Mouse (Mus musculus) embryonic stem cell, embryonic (primary cell): Measurements from ENCODE around the gene Ppil4.

Experiments
- CTCF ChIA-PET, 4 experiments: fragments of 300-600 bp in 2 of 4; fragments of 350-600 bp in 2 of 4; sonication (Branson Sonifier 250); formaldehyde crosslinking; loops; one replicate each; lab custom pipeline; 2022; ENCODE audit warnings: inconsistent platforms in 2 of 4; lab: Charles Lee
- POLR2A ChIA-PET, 4 experiments: fragments of 300-600 bp in 2 of 4; fragments of 350-600 bp in 2 of 4; sonication (Branson Sonifier 250); formaldehyde crosslinking; loops; one replicate each; lab custom pipeline; 2022; ENCODE audit warnings: antibody characterized with exemption in 4 of 4, inconsistent platforms in 1 of 4; lab: Charles Lee

The Ppil4 gene

DNA sequence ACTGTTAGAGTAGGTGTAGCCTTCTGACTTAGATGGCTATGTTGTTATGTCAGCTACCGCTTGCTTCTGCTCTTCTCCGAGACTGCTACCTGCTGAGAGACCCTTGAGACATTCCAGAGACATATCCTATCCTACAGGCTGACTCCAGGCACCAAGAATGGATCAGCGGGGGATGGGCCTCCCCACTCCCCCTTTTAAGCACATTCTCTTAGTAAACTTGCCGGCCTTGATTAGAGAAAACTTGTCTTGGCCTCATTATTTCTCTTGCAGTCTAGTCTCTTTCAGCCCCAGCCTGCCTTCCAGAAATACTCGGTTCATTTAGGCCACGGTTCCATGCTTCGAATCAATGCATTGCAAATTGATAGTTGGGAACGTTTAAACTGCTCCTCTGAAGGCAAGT is 77.1 kb downstream of the Ppil4 start:
- POLR2A ChIA-PET = no interaction called here
- CTCF ChIA-PET = interaction anchor here in 1 of 4 experiments (0.9 kb wide), 1 partner anchor 326 kb away, joined by 7 read pairs; no protein-coding TSS in a partner anchor

DNA sequence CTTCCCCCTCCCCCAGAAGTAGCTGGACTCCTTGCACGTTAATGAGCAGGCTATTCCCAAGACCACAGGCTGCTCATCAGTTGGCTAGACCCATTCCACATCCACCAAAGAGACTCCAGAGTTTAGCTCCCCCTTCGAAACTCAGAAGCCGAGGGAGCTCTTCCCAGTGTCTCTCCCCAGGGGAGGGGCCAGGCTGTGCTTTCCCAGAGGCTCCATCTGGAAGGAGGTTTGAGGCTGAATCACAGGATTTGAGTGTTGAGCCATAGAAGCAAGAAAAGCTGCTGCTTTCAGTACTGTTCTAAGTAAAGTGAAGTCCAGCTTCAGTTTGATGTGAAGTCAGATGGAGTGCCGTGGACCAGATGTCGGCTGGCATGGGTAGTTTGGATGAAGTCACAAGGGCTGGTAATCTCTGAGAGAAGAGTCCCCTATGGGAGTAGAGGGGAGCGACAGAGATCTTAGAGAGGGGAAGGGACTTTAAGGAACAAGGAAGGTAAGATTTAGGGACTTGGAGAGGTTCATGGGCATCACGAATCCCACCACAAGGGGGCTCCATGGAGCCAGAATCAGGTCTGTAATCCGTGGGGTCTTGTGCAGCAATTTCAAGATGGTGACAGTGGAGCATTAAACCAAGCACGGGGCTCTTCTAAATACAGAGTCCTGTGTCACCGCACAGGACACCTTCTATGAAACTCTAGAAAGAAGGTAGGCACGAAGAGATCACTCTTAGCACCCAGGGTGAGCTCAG is 78.1 kb downstream of the Ppil4 start:
- ChIA-PET CTCF (interaction anchor here in 3 of 4 experiments (0.8 to 1.2 kb wide), 6 partner anchors 37 to 371 kb away, joined by 3 to 7 read pairs (median 4); no protein-coding TSS in a partner anchor), POLR2A (interaction anchor here in 1 of 4 experiments (0.6 to 0.7 kb wide), 2 partner anchors 29 to 947 kb away, joined by 3 to 4 read pairs; no protein-coding TSS in a partner anchor)

DNA sequence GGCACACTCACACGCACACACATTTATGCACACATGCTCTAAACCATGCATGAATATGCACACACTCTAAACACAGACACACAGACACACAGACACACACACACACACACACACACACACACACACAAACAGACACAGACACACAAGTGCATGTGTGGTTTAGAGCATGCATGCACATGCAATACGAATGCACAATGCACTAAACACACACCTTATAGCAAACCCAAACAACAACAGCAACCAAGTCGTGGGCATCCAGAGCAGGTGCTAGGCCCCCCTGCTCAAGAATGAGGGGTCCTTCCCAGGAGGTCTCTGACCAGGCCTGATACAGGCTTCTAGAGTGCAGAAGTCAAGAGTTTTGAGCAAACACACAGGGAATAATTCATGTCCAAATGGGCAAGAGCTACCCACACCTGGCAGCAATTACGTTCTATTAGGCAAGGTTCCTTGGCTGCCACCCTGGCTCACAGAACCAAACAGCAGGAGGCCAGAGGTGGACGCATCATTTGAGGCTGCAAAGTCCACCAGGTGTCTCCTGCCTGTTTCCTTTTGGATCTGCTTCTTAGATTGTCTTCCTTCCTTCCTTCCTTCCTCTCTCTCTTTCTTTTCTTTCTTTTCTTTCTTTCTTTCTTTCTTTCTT is 78.8 kb downstream of the Ppil4 start:
- ChIA-PET POLR2A (interaction anchor here in 1 of 4 experiments (0.7 kb wide), 1 partner anchor 99 kb away, joined by 3 read pairs; no protein-coding TSS in a partner anchor), CTCF (interaction anchor here in 2 of 4 experiments (0.9 to 1.2 kb wide), 4 partner anchors 79 to 371 kb away, joined by 3 to 5 read pairs (median 4); no protein-coding TSS in a partner anchor)
